Mouse (Mus musculus) B cell, adult 2 months (primary cell): ENCODE data around the gene Atp1b1.

ENCODE experiments used
- DNase-seq, 2 experiments: peaks; one replicate each; pipeline ENCODE4 v3.0.0; 2022

The Atp1b1 gene

DNA sequence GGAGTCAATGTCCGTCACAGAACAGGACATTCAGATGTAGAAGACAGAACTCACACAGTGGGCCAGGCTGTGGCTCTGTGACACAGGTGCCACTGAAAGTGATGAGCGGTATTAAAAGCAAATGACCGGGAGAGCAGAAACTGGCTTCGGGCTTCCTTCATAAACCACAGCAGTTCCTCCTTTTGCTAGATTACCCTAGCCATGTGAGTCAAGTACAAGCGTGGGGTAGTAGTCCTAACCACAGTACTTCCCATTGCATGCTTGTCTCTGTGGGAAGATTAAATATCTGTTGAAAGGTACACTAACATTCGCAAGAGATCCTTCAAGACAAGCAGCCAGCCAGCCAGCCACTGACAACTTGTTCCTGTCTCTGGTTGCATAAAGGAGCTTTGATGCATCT lies 17.9 kb downstream of the Atp1b1 start:
- DNase-seq = peak; percentile 21 to 24

- no peak for DNase-seq
Measured at GRCm38 (mm10) chr1:164436749-164437148, 21.4 kb downstream of the Atp1b1 start.

GRCm38 (mm10) chr1:164434049-164434448 lies 24.1 kb downstream of the Atp1b1 start:
- DNase-seq = no peak

GRCm38 (mm10) chr1:164432649-164433048 lies 25.5 kb downstream of the Atp1b1 start:
- DNase-seq = no peak

DNA sequence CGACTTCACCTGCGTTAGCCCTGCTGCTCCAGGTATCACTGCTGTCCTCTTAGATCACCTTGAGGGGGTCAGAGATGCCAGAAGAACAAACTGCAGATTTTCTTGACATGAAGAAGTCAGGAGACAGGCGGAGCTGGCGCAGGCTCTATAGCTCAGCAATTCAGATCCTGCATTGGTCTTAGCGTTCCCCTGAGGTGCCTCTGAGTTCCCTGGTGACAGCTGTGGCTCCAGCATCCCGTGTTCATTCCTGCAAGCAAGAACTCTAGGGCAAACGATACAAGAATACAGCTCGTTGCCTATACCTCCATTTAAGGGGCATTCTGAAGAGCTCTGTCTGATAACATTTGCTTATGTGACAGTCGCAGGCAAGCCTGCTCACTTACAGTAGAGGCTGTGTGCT lies 29.5 kb downstream of the Atp1b1 start:
- no peak for DNase-seq

- DNase-seq = no peak
Measured at GRCm38 (mm10) chr1:164427777-164428176, 30.4 kb downstream of the Atp1b1 start.

- DNase-seq = no peak
Measured at GRCm38 (mm10) chr1:164426227-164426626, 31.9 kb downstream of the Atp1b1 start.

GRCm38 (mm10) chr1:164420623-164421354 lies 37.4 kb downstream of the Atp1b1 start:
- DNase-seq = no peak

GRCm38 (mm10) chr1:164419401-164419800 lies 38.8 kb downstream of the Atp1b1 start:
- DNase-seq = no peak

DNA sequence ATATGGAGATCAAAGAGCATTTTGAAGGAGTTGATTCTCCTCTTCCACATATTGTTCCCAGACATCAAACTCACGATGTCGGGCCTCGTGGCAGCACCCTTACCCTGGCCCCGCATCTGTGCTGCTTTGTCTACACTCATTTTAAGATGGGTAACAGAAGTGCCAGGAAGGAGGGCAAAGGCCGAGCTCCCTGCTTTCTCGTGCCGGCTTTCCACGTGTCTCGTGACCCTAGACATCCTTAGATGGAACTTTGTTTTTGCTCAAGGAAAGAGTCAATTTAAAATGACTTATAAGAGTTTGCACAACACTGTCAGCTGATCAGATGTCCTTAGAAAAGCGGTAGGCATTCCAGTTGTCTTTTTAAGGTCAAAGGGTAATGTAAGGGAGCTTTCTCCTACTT lies 39.8 kb downstream of the Atp1b1 start:
- DNase-seq = no peak

DNA sequence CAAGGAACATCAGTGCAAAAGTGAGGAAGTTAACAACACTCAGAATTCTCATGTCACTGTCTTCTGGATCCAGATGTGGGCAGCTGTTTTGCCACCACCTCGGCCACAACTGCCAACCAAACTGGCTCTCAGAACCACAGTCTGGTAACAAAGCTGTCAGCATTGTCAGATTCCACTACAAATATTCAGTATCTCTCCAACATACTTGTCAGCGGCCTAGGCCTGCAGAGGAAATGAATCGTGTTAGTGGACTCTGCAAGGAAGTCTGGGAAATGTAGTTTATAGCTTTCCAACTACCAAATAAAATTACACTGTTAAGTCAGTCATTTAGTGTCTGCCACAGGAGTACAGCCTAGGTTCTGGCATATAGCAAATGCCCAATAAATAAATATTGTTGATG lies 40.6 kb downstream of the Atp1b1 start:
- no peak for DNase-seq

- DNase-seq = no peak
Measured at GRCm38 (mm10) chr1:164416692-164417394, 41.3 kb downstream of the Atp1b1 start.

GRCm38 (mm10) chr1:164415347-164415751 lies 42.8 kb downstream of the Atp1b1 start:
- no peak for DNase-seq

GRCm38 (mm10) chr1:164413608-164414007 lies 44.5 kb downstream of the Atp1b1 start:
- DNase-seq = no peak

DNA sequence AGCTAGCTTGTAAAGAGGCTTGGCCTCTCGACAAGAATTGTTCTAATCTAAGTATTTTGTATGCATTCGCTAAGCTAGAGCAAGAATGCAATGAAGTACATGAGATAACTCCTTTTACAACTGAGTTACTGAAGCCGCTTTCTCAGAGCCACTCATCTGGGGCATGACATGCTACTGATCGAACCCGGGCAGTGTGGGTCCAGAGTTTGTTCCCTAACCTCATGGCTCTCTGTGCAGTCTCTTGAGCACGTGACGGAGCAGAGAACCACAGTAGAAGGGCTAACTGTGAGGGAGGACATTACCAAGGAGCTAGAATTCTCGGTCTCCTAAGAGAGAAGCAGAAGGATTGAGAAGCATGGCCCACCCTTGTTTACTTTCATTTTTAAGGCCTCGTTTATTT lies 45.2 kb downstream of the Atp1b1 start:
- no peak for DNase-seq

DNA sequence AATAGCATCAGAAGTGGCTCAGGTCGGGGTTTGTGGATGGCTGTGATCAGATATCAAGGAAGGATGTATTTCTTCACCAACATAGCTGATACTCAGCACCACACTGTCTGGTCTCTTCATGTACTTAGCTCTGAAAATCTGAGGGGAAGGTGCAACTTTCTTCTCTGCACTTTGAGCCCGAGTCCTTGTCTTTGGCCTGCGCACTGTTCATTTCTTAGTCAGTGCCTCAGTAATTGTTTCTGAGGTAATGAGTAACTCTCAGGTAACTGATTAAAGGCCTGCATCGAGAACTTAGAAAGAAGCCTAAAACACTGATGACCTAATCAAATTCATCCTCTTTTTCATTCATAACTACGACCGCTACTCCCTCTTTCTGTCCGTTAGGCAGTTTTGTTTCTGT lies 46.8 kb downstream of the Atp1b1 start:
- DNase-seq = no peak

DNA sequence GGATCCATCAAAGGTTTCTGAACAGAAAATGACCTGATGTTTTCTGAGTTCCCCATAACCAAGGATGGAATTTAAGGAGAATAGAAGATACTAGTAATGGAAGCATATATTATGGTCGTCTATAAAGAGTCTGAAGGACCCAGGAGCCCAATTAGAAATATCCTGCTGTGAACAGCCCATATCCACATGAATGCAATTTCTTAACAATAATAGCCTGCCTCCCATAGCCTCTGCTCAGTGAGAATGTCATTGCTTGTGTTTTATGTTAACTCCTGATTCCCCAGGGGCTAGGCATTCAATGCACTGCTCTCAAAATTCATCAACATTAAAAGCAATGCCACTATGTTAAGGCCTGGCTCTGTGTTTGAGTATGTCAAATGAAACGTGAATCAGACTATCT lies 49.5 kb downstream of the Atp1b1 start:
- DNase-seq = no peak

DNA sequence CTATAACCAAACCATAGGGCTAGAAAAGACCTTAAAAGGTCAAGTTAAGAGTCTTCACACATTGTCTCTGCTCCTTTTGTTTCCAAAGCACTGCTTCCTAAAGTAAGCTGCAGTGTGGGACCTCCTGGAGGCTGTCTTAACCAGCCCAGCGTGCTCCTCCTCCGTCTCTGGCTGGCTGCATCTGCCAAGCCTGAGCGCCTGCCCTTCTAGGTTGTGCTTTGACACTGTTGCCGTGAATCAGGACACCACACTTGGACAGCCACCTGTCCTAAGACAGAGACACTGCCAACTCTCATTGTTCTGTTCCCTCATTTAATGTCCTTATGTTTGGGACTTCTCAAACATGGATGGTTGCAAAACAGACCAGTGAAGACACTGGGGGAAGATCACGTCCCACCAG lies 51.6 kb downstream of the Atp1b1 start:
- DNase-seq = no peak

GRCm38 (mm10) chr1:164405385-164405802 lies 52.8 kb downstream of the Atp1b1 start:
- DNase-seq = peak; percentile 29 to 33

- DNase-seq = no peak
Measured at GRCm38 (mm10) chr1:164399578-164399977, 58.6 kb downstream of the Atp1b1 start.

GRCm38 (mm10) chr1:164397672-164398071 lies 60.5 kb downstream of the Atp1b1 start:
- DNase-seq = no peak

- no peak for DNase-seq
Measured at GRCm38 (mm10) chr1:164395131-164395780, 62.9 kb downstream of the Atp1b1 start.

DNA sequence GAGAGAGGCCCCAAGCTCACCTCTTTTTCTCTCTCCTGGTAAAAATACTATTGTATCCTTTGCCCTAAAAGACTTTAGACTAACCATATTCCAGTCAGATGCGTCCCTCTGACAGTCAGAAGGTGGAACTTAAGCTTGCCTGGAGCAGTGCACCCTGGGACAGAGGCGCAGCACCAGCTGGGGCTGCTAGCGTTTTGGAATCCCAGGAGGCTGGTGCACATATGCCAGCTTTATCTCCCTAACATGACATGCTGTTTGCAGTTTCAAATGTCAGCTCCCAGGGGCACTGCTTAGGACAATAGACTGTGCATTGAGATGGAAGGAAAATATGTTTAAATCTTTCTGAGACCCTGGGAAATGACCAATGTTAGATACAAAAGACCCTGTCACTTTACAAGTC lies 66.0 kb downstream of the Atp1b1 start:
- no peak for DNase-seq

GRCm38 (mm10) chr1:164389743-164390142 lies 68.4 kb downstream of the Atp1b1 start:
- no peak for DNase-seq
